In the genomic region with DNA sequence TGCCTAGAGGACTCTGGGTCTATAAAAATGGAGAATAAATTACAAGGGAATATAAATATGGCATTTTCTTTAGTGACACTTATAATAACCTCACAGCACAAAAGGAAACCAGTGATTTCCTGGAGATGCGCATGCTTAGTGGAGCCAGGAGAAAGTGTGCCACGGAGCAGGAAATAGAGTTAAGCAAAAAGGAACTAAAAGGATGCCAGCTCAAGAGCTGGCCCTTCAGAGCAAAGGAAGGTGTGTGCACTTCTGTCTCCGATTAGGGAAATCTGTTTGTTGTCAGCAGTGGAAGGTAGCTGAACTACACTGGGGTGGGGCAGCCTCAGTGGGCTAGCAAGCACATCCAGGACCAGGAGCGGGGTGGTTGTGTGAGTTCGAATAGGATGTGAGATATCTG, we compare ENCODE assay signal across 19 mouse cellular contexts. TPM values are rescaled to one million over a fixed set of nuclear protein-coding genes. Genes with fewer than 3 reads are reported as not detected.
DNase-seq lines count a peak whose midpoint lies in the region; ATAC-seq and TF ChIP-seq lines count a peak whose summit lies in the region.
"Had no signal": no experiment of that assay in that cellular context is flagged by ENCODE, and none has a peak within 500 bp of the region (broad histone marks: within the 10 kb centered on the region; RNA-seq: fewer than 3 reads in every experiment).

No protein-coding gene starts in this region.

- no peak overlapping the region for H3K27ac ChIP-seq in kidney, adult 2 months (ENCODE audit: insufficient read depth, low read depth, low read length)
- no peak overlapping the region for H3K27ac ChIP-seq in neural tube, embryonic 14.5 days (ENCODE audit: low read depth, low read length)
- peak overlapping the region; percentile 100 for H3K27ac ChIP-seq in macrophage
- H3K27ac ChIP-seq: embryonic facial prominence, embryonic 10.5 days; heart, embryonic 10.5 days; limb, embryonic 13.5 days; liver, embryonic 14.5 days had no signal

- 0 out of 2 replicates have a peak overlapping the region, but pooled peaks have one; percentile 7 for H3K9ac ChIP-seq in neural tube, embryonic 14.5 days (replicated peaks; ENCODE audit: low read depth, low read length)
- H3K9ac ChIP-seq: limb, embryonic 13.5 days; liver, embryonic 14.5 days had no signal

- H3K36me3 ChIP-seq in kidney, adult 2 months (ENCODE audit: control insufficient read depth, insufficient read depth, low read length): no peaks in the 10 kb centered on the region
- H3K36me3 ChIP-seq in neural tube, embryonic 14.5 days (ENCODE audit: control insufficient read depth, insufficient read depth, low read length): no peaks in the 10 kb centered on the region
- peaks cover 38% of the 10 kb centered on the region for H3K36me3 ChIP-seq in macrophage (ENCODE audit: inconsistent target)
- peaks cover 20% of the 10 kb centered on the region for H3K36me3 ChIP-seq in splenic B cell, adult 2 months (ENCODE audit: control insufficient read depth, insufficient read depth, low read length, poor library complexity, severe bottlenecking)
- H3K36me3 ChIP-seq: embryonic facial prominence, embryonic 10.5 days; heart, embryonic 10.5 days; limb, embryonic 13.5 days had no signal

- no peak for TF ChIP-seq POLR2A in kidney, adult 2 months (IDR thresholded peaks at IDR 0.05; ENCODE audit: low read depth, low read length)

- no peaks in the 10 kb centered on the region for H3K4me1 ChIP-seq in kidney, adult 2 months (ENCODE audit: control insufficient read depth, insufficient read depth, low read length)
- peaks cover 9% of the 10 kb centered on the region for H3K4me1 ChIP-seq in neural tube, embryonic 14.5 days (ENCODE audit: control insufficient read depth, insufficient read depth, low read length)

- no peaks in the 10 kb centered on the region for H3K27me3 ChIP-seq in kidney, adult 2 months (replicated peaks; ENCODE audit: control insufficient read depth, insufficient read depth, low read length)
- H3K27me3 ChIP-seq in neural tube, embryonic 14.5 days (ENCODE audit: control insufficient read depth, insufficient read depth, low read length): no peaks in the 10 kb centered on the region
- H3K27me3 ChIP-seq in splenic B cell, adult 2 months (ENCODE audit: control insufficient read depth, insufficient read depth, low read length, poor library complexity, severe bottlenecking): no peaks in the 10 kb centered on the region
- H3K27me3 ChIP-seq: limb, embryonic 13.5 days had no signal

- 73% methylated on average over 5 of the region's 5 CpGs for WGBS in kidney, adult 2 months
- WGBS in neural tube, embryonic 14.5 days: 82% methylated on average over 5 of the region's 5 CpGs
- WGBS in macrophage (ENCODE audit: missing documents): 17% methylated on average over 5 of the region's 5 CpGs

- no peak overlapping the region for H3K4me2 ChIP-seq in neural tube, embryonic 14.5 days (ENCODE audit: low read depth, low read length)
- H3K4me2 ChIP-seq: limb, embryonic 13.5 days had no signal

- H3K79me2 ChIP-seq in macrophage (ENCODE audit: inconsistent target): peaks cover 100% of the 10 kb centered on the region

- no peaks in the 10 kb centered on the region for H3K9me3 ChIP-seq in neural tube, embryonic 14.5 days (ENCODE audit: control insufficient read depth, low read length)
- H3K9me3 ChIP-seq: embryonic facial prominence, embryonic 10.5 days; heart, embryonic 10.5 days; limb, embryonic 13.5 days had no signal

- TF ChIP-seq CTCF in kidney, adult 2 months (conservative IDR thresholded peaks at IDR 0.05; ENCODE audit: insufficient read depth, insufficient read length, low read depth, low read length): no peak

- peak; percentile 27 for DNase-seq in kidney, adult 2 months
- DNase-seq in kidney, adult 18-20 months: no peak
- no peak for DNase-seq in neural tube, embryonic 10.5 days (ENCODE audit: extremely low spot score, low spot score)
- peak; percentile 82 for DNase-seq in splenic B cell, adult 2 months (ENCODE audit: low read depth, low spot score)
- DNase-seq in cerebellum, adult 9-10 months: no peak
- no peak for DNase-seq in gastrocnemius, adult 8-10 months (ENCODE audit: low spot score in 2 of 2)
- DNase-seq: adrenal gland, postnatal 36 days; cerebellum, adult 2 months; gastrocnemius, postnatal 14 days; kidney, adult 9 months; retina, postnatal 1 day; thymus, postnatal 36 days had no signal

- ATAC-seq in neural tube, embryonic 14.5 days (ENCODE audit: low read depth): no peak
- ATAC-seq: inflammation-experienced regulatory T-cells, adult 6 months had no signal

- no peak overlapping the region for H3K4me3 ChIP-seq in kidney, adult 2 months (ENCODE audit: insufficient read depth, low read depth, low read length)
- H3K4me3 ChIP-seq in neural tube, embryonic 14.5 days (ENCODE audit: low read depth, low read length): no peak overlapping the region
- H3K4me3 ChIP-seq in macrophage (ENCODE audit: inconsistent target): no peak overlapping the region
- H3K4me3 ChIP-seq: embryonic facial prominence, embryonic 10.5 days; heart, embryonic 10.5 days; limb, embryonic 13.5 days had no signal

RNA-seq across cellular contexts. Expression of a gene that starts 6.8 kb away (rescaled TPM):
- 1.0 and 2.1 TPM in 2 replicates for polyA plus RNA-seq in kidney, adult 2 months (2012; rRNA removed)
- polyA plus RNA-seq in neural tube, embryonic 14.5 days (2014; fragmentation: Nextera tagmentation; extraction: Ambion mirVana): 0.79 and 1.4 TPM in 2 replicates
- total RNA-seq in macrophage (2018; cell fraction: chromatin; rRNA removed): 1,000 to 10,000 TPM in 1 of 26 experiments, 100 to 1,000 TPM in 25; 201 to 1,028 (median 508) TPM
- total RNA-seq in macrophage (2018; cell fraction: cytosol; rRNA removed): 100 to 1,000 TPM; 376 to 879 (median 604) TPM
- 1,000 to 10,000 TPM in 4 of 26 experiments, 100 to 1,000 TPM in 22; 480 to 1,145 (median 738) TPM for total RNA-seq in macrophage (2018; cell fraction: nucleus; rRNA removed)
- 303 to 726 TPM (median 382 TPM) in 3 replicates for polyA plus RNA-seq in macrophage (2018)
- under 1 TPM in 3 of 4 experiments, not detected in 1; 0.11 to 0.18 (median 0.12) TPM for total RNA-seq in gastrocnemius, adult 8-10 months (2022)

Comparison
In these comparisons a context has a peak if more than half of its experiments do, and no peak if none do; other contexts are left out.
1. DNase-seq: peak in kidney, adult 2 months (single experiment) and splenic B cell, adult 2 months (single experiment); none in kidney, adult 18-20 months (single experiment), neural tube, embryonic 10.5 days (single experiment), cerebellum, adult 9-10 months (single experiment) and gastrocnemius, adult 8-10 months (0 of 2).
2. RNA of a gene that starts 6.8 kb away (polyA plus RNA-seq): 303 to 726 TPM in macrophage; 1.0 to 2.1 TPM in kidney, adult 2 months and 0.79 to 1.4 TPM in neural tube, embryonic 14.5 days; every median in the first group is over 10 times any median in the second.